Mouse (Mus musculus): ENCODE measurements around the gene Fkbp15. TPM values are rescaled to one million over a fixed set of nuclear protein-coding genes. Genes with fewer than 3 reads are reported as not detected.
A peak's percentile ranks its signal among the peaks of the same experiment; 100 is the strongest.

Fkbp15 gene
- polyA plus RNA-seq, 1 experiment from 2014 or later: 23.0 TPM

DNA sequence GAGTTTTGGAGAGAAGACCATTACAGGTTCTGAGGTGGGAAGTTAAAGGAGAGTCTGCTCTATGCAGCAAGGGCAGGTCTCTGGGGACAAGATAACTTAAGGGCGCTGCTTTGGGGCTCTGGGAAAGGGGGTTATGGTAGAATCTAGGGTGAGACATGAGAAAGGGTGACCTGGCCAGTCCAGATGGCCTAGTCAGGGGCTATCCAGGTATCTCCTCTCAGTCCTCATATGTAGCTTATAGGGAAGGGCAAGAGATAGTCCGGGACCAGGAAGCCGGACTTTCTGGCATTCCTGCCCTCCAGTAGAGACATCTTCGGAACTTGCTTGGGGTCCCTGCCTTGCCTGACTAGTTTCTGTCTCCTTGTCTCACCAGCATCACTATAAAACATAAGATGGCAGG lies 108.6 kb downstream of the Fkbp15 start:
- Histone ChIP-seq H3K27me3 (ENCODE audit: control insufficient read depth, insufficient read depth, low read length) (no peaks in the 10 kb centered on the region), H3K27ac (replicated peaks; ENCODE audit: low read depth, low read length) (no peak overlapping the region), H3K4me1 (ENCODE audit: control insufficient read depth, insufficient read depth, low read length) (no peaks in the 10 kb centered on the region), H3K9me3 (ENCODE audit: control insufficient read depth, low read length) (no peaks in the 10 kb centered on the region), H3K36me3 (ENCODE audit: control insufficient read depth, insufficient read depth, low read length) (no peaks in the 10 kb centered on the region), H3K9ac (replicated peaks; ENCODE audit: low read length) (no peak overlapping the region), H3K4me3 (replicated peaks; ENCODE audit: low read depth, low read length) (no peak overlapping the region), H3K4me2 (ENCODE audit: low read length) (no peak overlapping the region)
- ATAC-seq (ENCODE audit: low FRiP score, low TSS enrichment) (no peak), DNase-seq (no peak)
- 93% methylated on average over 4 of the region's 4 CpGs for WGBS

DNA sequence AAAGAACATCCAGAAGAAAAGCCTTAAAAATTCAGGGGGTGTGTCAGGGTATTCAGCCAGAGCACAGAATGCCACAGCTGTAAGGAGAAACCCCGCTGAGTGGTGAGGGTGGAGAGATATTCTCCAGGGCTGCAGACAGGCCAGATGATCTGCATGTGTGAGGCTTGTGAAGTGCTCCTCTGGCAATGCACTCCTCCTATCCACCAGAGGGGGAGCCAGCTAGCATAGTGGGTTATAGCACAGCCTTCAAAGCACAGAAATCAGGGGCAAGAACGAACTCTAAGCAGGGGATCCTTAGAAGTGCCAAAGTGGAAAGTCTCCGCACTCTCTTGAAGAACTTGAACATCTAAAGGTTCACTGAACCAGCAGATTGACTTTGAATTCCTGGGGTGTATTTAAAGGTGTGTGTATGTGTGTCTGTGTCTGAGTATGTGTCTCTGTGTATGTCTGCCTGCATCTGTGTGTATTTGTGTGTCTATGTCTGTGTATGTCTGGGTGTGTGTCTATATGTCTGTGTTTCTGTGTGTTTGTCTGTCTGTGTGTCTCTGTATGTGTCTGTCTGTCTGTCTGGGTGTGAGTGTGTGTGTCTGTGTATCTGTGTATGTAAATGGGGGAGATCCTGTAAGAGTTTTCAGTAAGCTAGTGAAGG lies 109.3 kb downstream of the Fkbp15 start:
- 37% methylated on average over 3 of the region's 3 CpGs for WGBS
- no peak overlapping the region for H3K4me2 ChIP-seq (ENCODE audit: low read length)
- H3K27me3 ChIP-seq (ENCODE audit: control insufficient read depth, insufficient read depth, low read length): no peaks in the 10 kb centered on the region
- H3K4me3 ChIP-seq (replicated peaks; ENCODE audit: low read depth, low read length): no peak overlapping the region
- H3K27ac ChIP-seq (replicated peaks; ENCODE audit: low read depth, low read length): no peak overlapping the region
- no peak overlapping the region for H3K9ac ChIP-seq (replicated peaks; ENCODE audit: low read length)
- no peaks in the 10 kb centered on the region for H3K9me3 ChIP-seq (ENCODE audit: control insufficient read depth, low read length)
- DNase-seq: peak; percentile 38
- ATAC-seq (ENCODE audit: low FRiP score, low TSS enrichment): 0 out of 2 replicates have a peak, but pooled peaks have one; percentile 31
- no peaks in the 10 kb centered on the region for H3K36me3 ChIP-seq (ENCODE audit: control insufficient read depth, insufficient read depth, low read length)
- no peaks in the 10 kb centered on the region for H3K4me1 ChIP-seq (ENCODE audit: control insufficient read depth, insufficient read depth, low read length)

Other genes starting within 250 kb of the Fkbp15 start
- not detected in 2 replicates for gene Mup21, start 209.7 kb downstream of the Fkbp15 start, polyA plus RNA-seq (2014; fragmentation: Nextera tagmentation; extraction: Ambion mirVana)
- gene Zfp37, start 129.5 kb downstream of the Fkbp15 start, polyA plus RNA-seq (2014; fragmentation: Nextera tagmentation; extraction: Ambion mirVana): 35.8 and 39.2 TPM in 2 replicates
- 9.2 and 10.2 TPM in 2 replicates for gene Slc31a2, start 98.0 kb downstream of the Fkbp15 start, polyA plus RNA-seq (2014; fragmentation: Nextera tagmentation; extraction: Ambion mirVana)
- gene Slc31a1, start 179 bp upstream of the Fkbp15 start, polyA plus RNA-seq (2014; fragmentation: Nextera tagmentation; extraction: Ambion mirVana): 24.8 and 38.1 TPM in 2 replicates
- gene Cdc26, start 48.1 kb upstream of the Fkbp15 start, polyA plus RNA-seq (2014; fragmentation: Nextera tagmentation; extraction: Ambion mirVana): 97.5 and 98.5 TPM in 2 replicates
- 13.1 and 15.9 TPM in 2 replicates for gene Prpf4, start 48.2 kb upstream of the Fkbp15 start, polyA plus RNA-seq (2014; fragmentation: Nextera tagmentation; extraction: Ambion mirVana)
- 0.15 TPM in 1 of 2 replicates, not detected in the other for gene Rnf183, start 74.7 kb upstream of the Fkbp15 start, polyA plus RNA-seq (2014; fragmentation: Nextera tagmentation; extraction: Ambion mirVana)
- 9.3 and 10.2 TPM in 2 replicates for gene Wdr31, start 110.3 kb upstream of the Fkbp15 start, polyA plus RNA-seq (2014; fragmentation: Nextera tagmentation; extraction: Ambion mirVana)
- 0.32 and 0.43 TPM in 2 replicates for gene Bspry, start 119.5 kb upstream of the Fkbp15 start, polyA plus RNA-seq (2014; fragmentation: Nextera tagmentation; extraction: Ambion mirVana)
- gene Hdhd3, start 142.9 kb upstream of the Fkbp15 start, polyA plus RNA-seq (2014; fragmentation: Nextera tagmentation; extraction: Ambion mirVana): 12.8 and 14.1 TPM in 2 replicates
- 69.3 and 78.8 TPM in 2 replicates for gene Alad, start 159.4 kb upstream of the Fkbp15 start, polyA plus RNA-seq (2014; fragmentation: Nextera tagmentation; extraction: Ambion mirVana)
- 50.9 and 63.5 TPM in 2 replicates for gene Pole3, start 164.5 kb upstream of the Fkbp15 start, polyA plus RNA-seq (2014; fragmentation: Nextera tagmentation; extraction: Ambion mirVana)
- 0.78 and 1.6 TPM in 2 replicates for gene 4933430I17Rik, start 164.8 kb upstream of the Fkbp15 start, polyA plus RNA-seq (2014; fragmentation: Nextera tagmentation; extraction: Ambion mirVana)
- gene Rgs3, start 199.3 kb upstream of the Fkbp15 start, polyA plus RNA-seq (2014; fragmentation: Nextera tagmentation; extraction: Ambion mirVana): 49.1 and 63.3 TPM in 2 replicates

Measured in midbrain, embryonic 14.5 days (tissue).